In the genomic region with DNA sequence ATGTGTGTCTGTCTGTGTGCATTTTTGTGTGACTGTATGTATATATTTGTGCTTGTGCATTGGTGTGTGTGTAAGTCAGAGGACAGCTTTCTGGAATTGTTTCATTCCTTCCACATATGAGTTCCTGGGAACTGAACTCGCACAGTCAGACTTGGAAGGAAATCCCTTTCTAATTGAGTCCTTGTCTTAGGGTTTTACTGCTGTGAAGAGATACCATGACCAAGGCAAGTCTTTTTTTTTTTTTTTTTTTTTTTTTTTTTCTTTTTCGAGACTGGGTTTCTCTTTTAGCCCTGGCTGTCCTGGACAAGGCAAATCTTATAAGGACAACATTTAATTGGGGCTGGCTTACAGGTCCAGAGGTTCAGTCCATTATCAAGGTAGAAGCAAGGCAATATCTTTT, we compare ENCODE assay signal across 22 mouse cellular contexts. TPM values are rescaled to one million over a fixed set of nuclear protein-coding genes. Genes with fewer than 3 reads are reported as not detected.
DNase-seq lines count a peak whose midpoint lies in the region; ATAC-seq and TF ChIP-seq lines count a peak whose summit lies in the region.
"Had no signal": no experiment of that assay in that cellular context is flagged by ENCODE, and none has a peak within 500 bp of the region (broad histone marks: within the 10 kb centered on the region; RNA-seq: fewer than 3 reads in every experiment).

No protein-coding gene starts in this region.

- DNase-seq in midbrain, embryonic 11.5 days (ENCODE audit: low spot score, missing footprints) = peak; percentile 19
- no peak for DNase-seq in CH12.LX (ENCODE audit: extremely low read depth)
- DNase-seq in ES-E14 (ENCODE audit: low read depth, low spot score) = no peak
- no peak for DNase-seq in MEL (ENCODE audit: low read depth, low spot score)
- DNase-seq in heart, postnatal 25 days (ENCODE audit: low spot score) = no peak
- DNase-seq in liver = no peak
- DNase-seq: adrenal gland, adult 2 months; adrenal gland, adult 8-10 months; adrenal gland, postnatal 10 days; adrenal gland, postnatal 14 days; adrenal gland, postnatal 25 days; adrenal gland, postnatal 36 days; cerebellum, adult 11 months; cerebellum, adult 18-20 months; cerebellum, adult 2 months; cerebellum, adult 8-10 months had no signal

- no peaks in the 10 kb centered on the region; the same call in 1 of the 2 replicates for H3K27me3 ChIP-seq in midbrain, embryonic 11.5 days (ENCODE audit: control insufficient read depth, insufficient read depth, low read length)
- peaks cover 4% of the 10 kb centered on the region for H3K27me3 ChIP-seq in midbrain, embryonic 13.5 days
- peaks cover 20% of the 10 kb centered on the region for H3K27me3 ChIP-seq in CH12.LX (replicated peaks)
- H3K27me3 ChIP-seq in MEL (ENCODE audit: control insufficient read depth in 1 of 2, insufficient read depth in 2 of 2, low read length in 2 of 2) = peaks cover 0 to 2% of the 10 kb centered on the region in 2 experiments; a peak in 1 of 4 replicates
- H3K27me3 ChIP-seq in forebrain, embryonic 13.5 days = 0 out of 2 replicates have a peak, but pooled peaks cover 3% of the 10 kb centered on the region
- H3K27me3 ChIP-seq: Patski had no signal

- TF ChIP-seq RAD21 in CH12.LX (IDR thresholded peaks at IDR 0.05; ENCODE audit: low read depth, low read length) (no peak), MEL (IDR thresholded peaks at IDR 0.05; ENCODE audit: low read depth, low read length) (no peak)

- no peak for TF ChIP-seq CTCF in CH12.LX (conservative IDR thresholded peaks at IDR 0.05 in 1 of 2, IDR thresholded peaks at IDR 0.05 in 1 of 2; ENCODE audit: low read depth in 2 of 2, low read length in 2 of 2)
- TF ChIP-seq CTCF in MEL (IDR thresholded peaks at IDR 0.05 in 2 of 3, conservative IDR thresholded peaks at IDR 0.05 in 1 of 3; ENCODE audit: control insufficient read depth in 1 of 3, insufficient read depth in 1 of 3, low read depth in 2 of 3, low read length in 3 of 3, poor library complexity in 1 of 3, severe bottlenecking in 1 of 3) = no peak

- H3K9ac ChIP-seq in midbrain, embryonic 11.5 days (ENCODE audit: low read length) = no peak overlapping the region
- no peak overlapping the region for H3K9ac ChIP-seq in midbrain, embryonic 13.5 days (replicated peaks)
- H3K9ac ChIP-seq in CH12.LX (ENCODE audit: insufficient read depth, low read depth) = no peak overlapping the region
- H3K9ac ChIP-seq in ES-E14 (ENCODE audit: insufficient read depth, low read depth, low read length, poor library complexity, severe bottlenecking) = no peak overlapping the region
- H3K9ac ChIP-seq in MEL (ENCODE audit: control insufficient read depth, low read depth, low read length, poor library complexity, severe bottlenecking) = no peak overlapping the region
- H3K9ac ChIP-seq in forebrain, embryonic 13.5 days = no peak overlapping the region

- in situ Hi-C loops in CH12.LX (cut with MboI; ENCODE audit: low pct_ligation_motif_present, low pct_unique_long_range_greater_than_20kb, low sequenced_read_pairs) (loop anchor here (5.0 kb wide), 1 partner anchor 81 kb away; no protein-coding TSS in a partner anchor), ES-E14 (cut with MboI; ENCODE audit: low sequenced_read_pairs in 2 of 2, unreplicated experiment in 2 of 2) (no loop called here)

- 85% methylated on average over 2 of the region's 2 CpGs for WGBS in midbrain, embryonic 11.5 days
- 79% methylated on average over 2 of the region's 2 CpGs for WGBS in midbrain, embryonic 13.5 days
- 68% methylated on average over 2 of the region's 2 CpGs for WGBS in forebrain, embryonic 13.5 days

- intact Hi-C loops in heart, postnatal 25 days (cut with DNase I) = no loop called here

- ATAC-seq in midbrain, embryonic 11.5 days (ENCODE audit: low FRiP score) = no peak
- ATAC-seq in midbrain, embryonic 13.5 days = no peak
- no peak for ATAC-seq in forebrain, embryonic 13.5 days
- ATAC-seq: activated CD4-positive, CD25-positive, alpha-beta regulatory T cell, adult 4 months; CD4-positive, CD25-positive, alpha-beta regulatory T cell, adult 4 months; Patski had no signal

- H3K4me2 ChIP-seq in midbrain, embryonic 11.5 days = no peak overlapping the region
- no peak overlapping the region for H3K4me2 ChIP-seq in midbrain, embryonic 13.5 days (replicated peaks)
- H3K4me2 ChIP-seq in CH12.LX (ENCODE audit: insufficient read depth, low read depth, poor library complexity, severe bottlenecking) = no peak overlapping the region
- no peak overlapping the region for H3K4me2 ChIP-seq in forebrain, embryonic 13.5 days

- no peaks in the 10 kb centered on the region for H3K36me3 ChIP-seq in midbrain, embryonic 11.5 days (ENCODE audit: control insufficient read depth, insufficient read depth, low read length)
- no peaks in the 10 kb centered on the region for H3K36me3 ChIP-seq in midbrain, embryonic 13.5 days
- H3K36me3 ChIP-seq in CH12.LX (replicated peaks in 1 of 2; ENCODE audit: control insufficient read depth in 1 of 2, insufficient read depth in 1 of 2, low read length in 1 of 2) = no peaks in the 10 kb centered on the region
- no peaks in the 10 kb centered on the region for H3K36me3 ChIP-seq in ES-E14 (ENCODE audit: control insufficient read depth, insufficient read depth, low read length, poor library complexity, severe bottlenecking)
- peaks cover 0 to 4% of the 10 kb centered on the region in 2 experiments; a peak in 1 of 4 replicates for H3K36me3 ChIP-seq in MEL (ENCODE audit: control insufficient read depth in 1 of 2, insufficient read depth in 2 of 2, low read length in 2 of 2)
- H3K36me3 ChIP-seq in forebrain, embryonic 13.5 days (ENCODE audit: poor library complexity, severe bottlenecking) = no peaks in the 10 kb centered on the region
- H3K36me3 ChIP-seq: G1E had no signal

- H3K4me3 ChIP-seq in midbrain, embryonic 11.5 days (ENCODE audit: low read depth, low read length) = no peak overlapping the region
- H3K4me3 ChIP-seq in midbrain, embryonic 13.5 days (replicated peaks) = no peak overlapping the region
- H3K4me3 ChIP-seq in CH12.LX (replicated peaks in 1 of 3; ENCODE audit: low read depth in 2 of 3, low read length in 2 of 3, poor library complexity in 1 of 3) (no peak overlapping the region), ES-E14 (ENCODE audit: insufficient read depth in 1 of 2, low read depth in 1 of 2, low read length in 2 of 2, poor library complexity in 1 of 2, severe bottlenecking in 1 of 2) (no peak overlapping the region), MEL (ENCODE audit: control insufficient read depth in 1 of 2, insufficient read depth in 1 of 2, low read depth in 2 of 2, low read length in 2 of 2) (no peak overlapping the region)
- H3K4me3 ChIP-seq in forebrain, embryonic 13.5 days = no peak overlapping the region

- no peak overlapping the region for H3K27ac ChIP-seq in midbrain, embryonic 11.5 days (ENCODE audit: low read depth, low read length)
- no peak overlapping the region for H3K27ac ChIP-seq in midbrain, embryonic 13.5 days
- no peak overlapping the region for H3K27ac ChIP-seq in CH12.LX (ENCODE audit: insufficient read depth, low read depth)
- H3K27ac ChIP-seq in ES-E14 (ENCODE audit: insufficient read depth, low read depth, low read length, poor library complexity, severe bottlenecking) = no peak overlapping the region
- H3K27ac ChIP-seq in MEL (ENCODE audit: control insufficient read depth, low read depth, low read length) = no peak overlapping the region
- no peak overlapping the region for H3K27ac ChIP-seq in forebrain, embryonic 13.5 days

- TF ChIP-seq POLR2A in CH12.LX (IDR thresholded peaks at IDR 0.05; ENCODE audit: low read depth, low read length) = no peak
- TF ChIP-seq POLR2A in MEL (IDR thresholded peaks at IDR 0.05; ENCODE audit: control insufficient read depth in 1 of 2, insufficient read depth in 1 of 2, low read depth in 1 of 2, low read length in 2 of 2, poor library complexity in 1 of 2) = no peak

- H3K9me3 ChIP-seq in midbrain, embryonic 11.5 days (ENCODE audit: control insufficient read depth, low read length) = no peaks in the 10 kb centered on the region
- no peaks in the 10 kb centered on the region for H3K9me3 ChIP-seq in midbrain, embryonic 13.5 days
- peaks cover 18% of the 10 kb centered on the region for H3K9me3 ChIP-seq in CH12.LX (replicated peaks; ENCODE audit: low read length)
- H3K9me3 ChIP-seq in ES-E14 (ENCODE audit: control insufficient read depth, insufficient read depth, low read depth, low read length) = no peaks in the 10 kb centered on the region
- H3K9me3 ChIP-seq in MEL (replicated peaks; ENCODE audit: insufficient read depth, low read length) = no peaks in the 10 kb centered on the region
- no peaks in the 10 kb centered on the region; the same call in 1 of the 2 replicates for H3K9me3 ChIP-seq in forebrain, embryonic 13.5 days (replicated peaks)

- dilution Hi-C loops in CH12.LX (cut with MboI; ENCODE audit: extremely low pct_ligation_motif_present, extremely low pct_unique_long_range_greater_than_20kb, low sequenced_read_pairs) = no loop called here

- TF ChIP-seq EP300 in CH12.LX (IDR thresholded peaks at IDR 0.05; ENCODE audit: low read length) (no peak), MEL (IDR thresholded peaks at IDR 0.05; ENCODE audit: low read depth in 1 of 2, low read length in 2 of 2) (no peak)

- no peaks in the 10 kb centered on the region for H3K79me2 ChIP-seq in CH12.LX (replicated peaks; ENCODE audit: control insufficient read depth, extremely low read depth, insufficient read depth, poor library complexity, severe bottlenecking)
- no peaks in the 10 kb centered on the region for H3K79me2 ChIP-seq in MEL (ENCODE audit: control insufficient read depth, insufficient read depth, low read length, poor library complexity)

- H3K4me1 ChIP-seq in midbrain, embryonic 11.5 days (ENCODE audit: control insufficient read depth, insufficient read depth, low read length) = peaks cover 2% of the 10 kb centered on the region; the same call in 1 of the 2 replicates
- H3K4me1 ChIP-seq in midbrain, embryonic 13.5 days (replicated peaks) = 0 out of 2 replicates have a peak, but pooled peaks cover under 1% of the 10 kb centered on the region
- H3K4me1 ChIP-seq in CH12.LX (ENCODE audit: control insufficient read depth in 1 of 2, insufficient read depth in 2 of 2) (peaks cover 5 to 8% of the 10 kb centered on the region in 2 experiments; a peak in 3 of 4 replicates), ES-E14 (ENCODE audit: control insufficient read depth in 2 of 2, insufficient read depth in 2 of 2, low read length in 2 of 2, poor library complexity in 1 of 2) (0 out of 4 replicates have a peak, but pooled peaks cover 0 to under 1% of the 10 kb centered on the region in 2 experiments), MEL (ENCODE audit: control insufficient read depth in 1 of 2, insufficient read depth in 2 of 2, low read length in 2 of 2) (peaks cover 4 to 6% of the 10 kb centered on the region in 2 experiments; a peak in 2 of 4 replicates)
- 0 out of 2 replicates have a peak, but pooled peaks cover 2% of the 10 kb centered on the region for H3K4me1 ChIP-seq in forebrain, embryonic 13.5 days

RNA-seq across cellular contexts. Expression of gene Trak1, which starts 6.0 kb away (rescaled TPM):
- 19.2 and 20.5 TPM in 2 replicates for polyA plus RNA-seq in midbrain, embryonic 11.5 days (2014; fragmentation: Nextera tagmentation; extraction: Ambion mirVana)
- polyA plus RNA-seq in midbrain, embryonic 13.5 days (2015; fragmentation: Nextera tagmentation; extraction: Ambion mirVana) = 41.1 and 44.8 TPM in 2 replicates
- total RNA-seq in CH12.LX (2012; rRNA removed) = 16.5 and 18.1 TPM in 2 replicates
- total RNA-seq in CH12.LX (2014; rRNA removed) = 7.0 and 8.2 TPM in 2 replicates
- polyA plus RNA-seq in CH12.LX (2012; ENCODE audit: insufficient read length, low read depth) = 24.6 and 28.6 TPM in 2 replicates
- 18.9 and 42.6 TPM in 2 replicates for total RNA-seq in ES-E14 (2012; rRNA removed)
- total RNA-seq in MEL (2012; rRNA removed) = 15.3 and 16.2 TPM in 2 replicates
- 10 to 100 TPM in 1 of 2 experiments, not detected in 1; 35.5 TPM for polyA plus RNA-seq in MEL (2012; ENCODE audit: insufficient read depth in 1 of 2, insufficient read length in 2 of 2, low read depth in 1 of 2, low replicate concordance in 2 of 2, missing spikeins in 1 of 2)
- 100 to 1,000 TPM; 309 to 322 TPM for total RNA-seq in heart, postnatal 25 days (2021)
- 49.7 and 49.9 TPM in 2 replicates for polyA plus RNA-seq in forebrain, embryonic 13.5 days (2015; fragmentation: Nextera tagmentation; extraction: Ambion mirVana)

RNA-seq across cellular contexts. Expression of gene Ulk4, which starts 14.3 kb away (rescaled TPM):
- polyA plus RNA-seq in midbrain, embryonic 11.5 days (2014; fragmentation: Nextera tagmentation; extraction: Ambion mirVana) = 210 and 216 TPM in 2 replicates
- 151 and 159 TPM in 2 replicates for polyA plus RNA-seq in midbrain, embryonic 13.5 days (2015; fragmentation: Nextera tagmentation; extraction: Ambion mirVana)
- 18.5 and 23.3 TPM in 2 replicates for total RNA-seq in CH12.LX (2012; rRNA removed)
- 1.4 and 1.6 TPM in 2 replicates for total RNA-seq in CH12.LX (2014; rRNA removed)
- 11.0 and 25.8 TPM in 2 replicates for polyA plus RNA-seq in CH12.LX (2012; ENCODE audit: insufficient read length, low read depth)
- total RNA-seq in ES-E14 (2012; rRNA removed) = 25.7 and 31.5 TPM in 2 replicates
- 21.8 and 31.1 TPM in 2 replicates for total RNA-seq in MEL (2012; rRNA removed)
- 10 to 100 TPM in 1 of 2 experiments, not detected in 1; 26.6 TPM for polyA plus RNA-seq in MEL (2012; ENCODE audit: insufficient read depth in 1 of 2, insufficient read length in 2 of 2, low read depth in 1 of 2, low replicate concordance in 2 of 2, missing spikeins in 1 of 2)
- under 1 TPM; 0.21 to 0.48 TPM for total RNA-seq in heart, postnatal 25 days (2021)
- polyA plus RNA-seq in forebrain, embryonic 13.5 days (2015; fragmentation: Nextera tagmentation; extraction: Ambion mirVana) = 164 and 177 TPM in 2 replicates
